Comparison of ENCODE assay signal across 8 mouse cellular contexts in the genomic region with DNA sequence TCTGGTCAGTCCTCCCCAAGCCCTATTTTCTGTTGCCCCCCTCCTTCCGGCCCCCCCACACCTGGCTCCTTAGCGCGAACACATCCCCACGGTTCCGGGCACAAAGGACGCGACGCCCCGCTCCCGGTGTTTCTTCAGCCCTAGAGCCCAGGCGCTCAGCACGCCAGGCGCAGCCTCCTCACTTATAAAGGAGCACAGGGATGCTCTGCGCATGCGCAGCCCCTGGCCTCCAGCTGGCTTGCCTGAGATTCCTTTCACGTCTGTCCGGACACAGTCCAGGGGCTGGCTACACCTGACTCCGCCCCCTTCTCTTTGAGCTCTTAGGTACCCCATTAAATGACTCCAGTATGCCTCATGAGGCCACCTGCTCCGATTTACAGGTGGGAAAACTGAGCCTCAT. TPM values are rescaled to one million over a fixed set of nuclear protein-coding genes. Genes with fewer than 3 reads are reported as not detected.
DNase-seq lines count a peak whose midpoint lies in the region; ATAC-seq lines count a peak whose summit lies in the region.

A gene (minus strand): TSS at position 207 of the 400 bp plus-strand sequence.

- H3K27ac ChIP-seq in embryonic facial prominence, embryonic 15.5 days (replicated peaks): no peak within 1 kb of the TSS
- peak within 1 kb of the TSS; percentile 96 for H3K27ac ChIP-seq in hindbrain, embryonic 14.5 days
- H3K27ac ChIP-seq in midbrain, embryonic 11.5 days (ENCODE audit: low read depth, low read length): peak within 1 kb of the TSS; percentile 80
- H3K27ac ChIP-seq in stomach, embryonic 14.5 days (ENCODE audit: low read length): no peak within 1 kb of the TSS

- WGBS in embryonic facial prominence, embryonic 15.5 days: 2% methylated on average over 19 of the region's 19 CpGs
- WGBS in hindbrain, embryonic 14.5 days: 1% methylated on average over 19 of the region's 19 CpGs
- 1% methylated on average over 19 of the region's 19 CpGs for WGBS in midbrain, embryonic 11.5 days
- WGBS in stomach, embryonic 14.5 days: 2% methylated on average over 19 of the region's 19 CpGs

- H3K9me3 ChIP-seq in embryonic facial prominence, embryonic 15.5 days (replicated peaks): no peaks in the 10 kb centered on the region
- no peaks in the 10 kb centered on the region for H3K9me3 ChIP-seq in hindbrain, embryonic 14.5 days (ENCODE audit: control insufficient read depth, low read length)
- no peaks in the 10 kb centered on the region for H3K9me3 ChIP-seq in midbrain, embryonic 11.5 days (ENCODE audit: control insufficient read depth, low read length)
- no peaks in the 10 kb centered on the region for H3K9me3 ChIP-seq in stomach, embryonic 14.5 days (ENCODE audit: control insufficient read depth, low read depth, low read length)

- H3K36me3 ChIP-seq in embryonic facial prominence, embryonic 15.5 days: no peaks in the 10 kb centered on the region
- H3K36me3 ChIP-seq in hindbrain, embryonic 14.5 days (replicated peaks; ENCODE audit: control insufficient read depth, insufficient read depth): peaks cover 6% of the 10 kb centered on the region
- H3K36me3 ChIP-seq in midbrain, embryonic 11.5 days (ENCODE audit: control insufficient read depth, insufficient read depth, low read length): no peaks in the 10 kb centered on the region
- H3K36me3 ChIP-seq in stomach, embryonic 14.5 days (ENCODE audit: control insufficient read depth, insufficient read depth, low read length): no peaks in the 10 kb centered on the region

- no peak within 1 kb of the TSS for H3K9ac ChIP-seq in embryonic facial prominence, embryonic 15.5 days
- H3K9ac ChIP-seq in hindbrain, embryonic 14.5 days: peak within 1 kb of the TSS; percentile 86
- peak within 1 kb of the TSS; percentile 81 for H3K9ac ChIP-seq in midbrain, embryonic 11.5 days (ENCODE audit: low read length)
- H3K9ac ChIP-seq in stomach, embryonic 14.5 days (replicated peaks; ENCODE audit: low read depth, low read length): no peak within 1 kb of the TSS

- H3K4me2 ChIP-seq in embryonic facial prominence, embryonic 15.5 days (replicated peaks): peak within 1 kb of the TSS; percentile 34
- peak within 1 kb of the TSS; percentile 87 for H3K4me2 ChIP-seq in hindbrain, embryonic 14.5 days (replicated peaks)
- H3K4me2 ChIP-seq in midbrain, embryonic 11.5 days: peak within 1 kb of the TSS; percentile 80
- peak within 1 kb of the TSS; percentile 29; the same call in 1 of the 2 replicates for H3K4me2 ChIP-seq in stomach, embryonic 14.5 days (replicated peaks; ENCODE audit: low read depth, low read length)

- H3K4me1 ChIP-seq in embryonic facial prominence, embryonic 15.5 days: peaks cover 5% of the 10 kb centered on the region; the same call in 1 of the 2 replicates
- peaks cover 13% of the 10 kb centered on the region for H3K4me1 ChIP-seq in hindbrain, embryonic 14.5 days (replicated peaks; ENCODE audit: control insufficient read depth, insufficient read depth, low read length)
- H3K4me1 ChIP-seq in midbrain, embryonic 11.5 days (ENCODE audit: control insufficient read depth, insufficient read depth, low read length): peaks cover 11% of the 10 kb centered on the region; the same call in 1 of the 2 replicates
- H3K4me1 ChIP-seq in stomach, embryonic 14.5 days (ENCODE audit: control insufficient read depth, insufficient read depth, low read length): no peaks in the 10 kb centered on the region

- no peak; the same call in 1 of the 2 replicates for ATAC-seq in embryonic facial prominence, embryonic 15.5 days (ENCODE audit: insufficient number of reproducible peaks, low FRiP score, low TSS enrichment, low read depth)
- ATAC-seq in hindbrain, embryonic 14.5 days (ENCODE audit: low FRiP score): peak; percentile 81
- ATAC-seq in midbrain, embryonic 11.5 days (ENCODE audit: low FRiP score): peak; percentile 79
- ATAC-seq in stomach, embryonic 14.5 days (ENCODE audit: insufficient number of reproducible peaks, insufficient read depth, low FRiP score, low read depth): peak; percentile 56; the same call in 1 of the 2 replicates

- H3K27me3 ChIP-seq in embryonic facial prominence, embryonic 15.5 days: peaks cover 59% of the 10 kb centered on the region
- no peaks in the 10 kb centered on the region for H3K27me3 ChIP-seq in hindbrain, embryonic 14.5 days (ENCODE audit: control insufficient read depth, insufficient read depth, low read length)
- H3K27me3 ChIP-seq in midbrain, embryonic 11.5 days (ENCODE audit: control insufficient read depth, insufficient read depth, low read length): peaks cover 5% of the 10 kb centered on the region; the same call in 1 of the 2 replicates
- peaks cover 14% of the 10 kb centered on the region for H3K27me3 ChIP-seq in stomach, embryonic 14.5 days (ENCODE audit: control insufficient read depth, insufficient read depth, low read length)

- peak within 1 kb of the TSS; percentile 11; the same call in 1 of the 2 replicates for H3K4me3 ChIP-seq in embryonic facial prominence, embryonic 15.5 days (replicated peaks)
- H3K4me3 ChIP-seq in hindbrain, embryonic 14.5 days (replicated peaks; ENCODE audit: low read length): peak within 1 kb of the TSS; percentile 71
- peak within 1 kb of the TSS; percentile 53 for H3K4me3 ChIP-seq in midbrain, embryonic 11.5 days (ENCODE audit: low read depth, low read length)
- peak within 1 kb of the TSS; percentile 11; the same call in 1 of the 2 replicates for H3K4me3 ChIP-seq in stomach, embryonic 14.5 days (ENCODE audit: low read depth, low read length)

- peak; percentile 68 for DNase-seq in NIH3T3 (ENCODE audit: low read depth)
- DNase-seq in brain, adult 2 months (ENCODE audit: low read depth, low spot score): peak; percentile 93
- DNase-seq in hindbrain, embryonic 14.5 days (ENCODE audit: low spot score): peak; percentile 96
- peak; percentile 93 to 95 for DNase-seq in layer of hippocampus, postnatal 25 days (ENCODE audit: extremely low spot score in 1 of 2, low spot score in 1 of 2)
- peak; percentile 98 for DNase-seq in midbrain, embryonic 11.5 days (ENCODE audit: low spot score, missing footprints)
- no peak for DNase-seq in urinary bladder, postnatal 10 days (ENCODE audit: low spot score)

RNA-seq across cellular contexts. Expression of the gene that starts here (rescaled TPM):
- 0.79 and 1.5 TPM in 2 replicates for polyA plus RNA-seq in embryonic facial prominence, embryonic 15.5 days (2015; fragmentation: Nextera tagmentation; extraction: Ambion mirVana)
- polyA plus RNA-seq in hindbrain, embryonic 14.5 days (2014; fragmentation: Nextera tagmentation; extraction: Ambion mirVana): 141 and 152 TPM in 2 replicates
- 100 to 1,000 TPM; 188 to 207 TPM for total RNA-seq in layer of hippocampus, postnatal 25 days (2021)
- 47.2 and 52.4 TPM in 2 replicates for polyA plus RNA-seq in midbrain, embryonic 11.5 days (2014; fragmentation: Nextera tagmentation; extraction: Ambion mirVana)
- polyA plus RNA-seq in stomach, embryonic 14.5 days (2014; fragmentation: Nextera tagmentation; extraction: Ambion mirVana): 1.9 and 2.1 TPM in 2 replicates

Comparison
In these comparisons a context has a peak if more than half of its experiments do, and no peak if none do; other contexts are left out.
1. RNA of the gene that starts here (polyA plus RNA-seq): 141 to 152 TPM in hindbrain, embryonic 14.5 days and 47.2 to 52.4 TPM in midbrain, embryonic 11.5 days; 1.9 to 2.1 TPM in stomach, embryonic 14.5 days and 0.79 to 1.5 TPM in embryonic facial prominence, embryonic 15.5 days; every median in the first group is over 10 times any median in the second.
2. H3K27ac ChIP-seq: peak in hindbrain, embryonic 14.5 days (single experiment) and midbrain, embryonic 11.5 days (single experiment); none in embryonic facial prominence, embryonic 15.5 days (single experiment) and stomach, embryonic 14.5 days (single experiment).
3. H3K4me2 ChIP-seq: peak in every context shown above with its lines; median percentile 87 in hindbrain, embryonic 14.5 days; 80 in midbrain, embryonic 11.5 days; 34 in embryonic facial prominence, embryonic 15.5 days; 29 in stomach, embryonic 14.5 days.
4. H3K4me3 ChIP-seq: peak in every context shown above with its lines; median percentile 71 in hindbrain, embryonic 14.5 days; 53 in midbrain, embryonic 11.5 days; 11 in embryonic facial prominence, embryonic 15.5 days; 11 in stomach, embryonic 14.5 days.
5. H3K9ac ChIP-seq: peak in hindbrain, embryonic 14.5 days (single experiment) and midbrain, embryonic 11.5 days (single experiment); none in embryonic facial prominence, embryonic 15.5 days (single experiment) and stomach, embryonic 14.5 days (single experiment).